Mouse (Mus musculus) forebrain, embryonic 12.5 days (tissue): ENCODE data around the gene Faf1. TPM values are rescaled to one million over a fixed set of nuclear protein-coding genes. Genes with fewer than 3 reads are reported as not detected.
A peak's percentile ranks its signal among the peaks of the same experiment; 100 is the strongest.
"Not testable (repeated sequence)": the region's sequence is repeated elsewhere in the genome, so short reads cannot be mapped to it uniquely, and the experiment has no call there.

Experiments used
- ATAC-seq: fragments of 200-750 bp; cut with Nextera tagmentation; 2 replicates; pipeline ENCODE4 v1.8.0; 2017; ENCODE audit warnings: moderate TSS enrichment; ENCODE audit not compliant: low FRiP score
- H3K27ac ChIP-seq: fragments of 300-500 bp; sonication (generic); 2 replicates; pipeline ENCODE4 v1.5.1; 2016; ENCODE audit warnings: mild to moderate bottlenecking
- H3K27me3 ChIP-seq: fragments of 300-500 bp; sonication (generic); 2 replicates; pipeline ENCODE4 v1.6.1; 2016; ENCODE audit warnings: mild to moderate bottlenecking
- H3K36me3 ChIP-seq: fragments of 300-500 bp; sonication (generic); replicated peaks from 2 replicates; pipeline ENCODE4 v1.6.1; 2016; ENCODE audit warnings: mild to moderate bottlenecking
- H3K4me1 ChIP-seq: fragments of 300-500 bp; sonication (generic); 2 replicates; pipeline ENCODE4 v1.6.1; 2016
- H3K4me2 ChIP-seq: fragments of 300-500 bp; sonication (generic); 2 replicates; pipeline ENCODE4 v1.6.1; 2016; ENCODE audit warnings: mild to moderate bottlenecking, moderate library complexity
- H3K4me3 ChIP-seq: fragments of 300-500 bp; sonication (generic); replicated peaks from 2 replicates; pipeline ENCODE4 v1.5.1; 2016; ENCODE audit warnings: mild to moderate bottlenecking
- H3K9ac ChIP-seq: fragments of 300-500 bp; sonication (generic); 2 replicates; pipeline ENCODE4 v1.6.1; 2016; ENCODE audit warnings: mild to moderate bottlenecking
- H3K9me3 ChIP-seq: fragments of 300-500 bp; sonication (generic); 2 replicates; pipeline ENCODE4 v1.6.1; 2016
- WGBS: fragments of 180-500 bp; shearing (Covaris S2); methylation state at CpG from one replicate; pipeline ENCODE4 v1.1.7; 2016; 5-methylcytosine and 5-hydroxymethylcytosine counted together
- polyA plus RNA-seq: library from polyadenylated mRNA; unstranded; fragments of >200 nt; fragmentation: Nextera tagmentation; extraction: Ambion mirVana; gene quantifications from 2 replicates; pipeline ENCODE4 v1.2.1, GENCODE M21; 2016

The Faf1 gene
- polyA plus RNA-seq, 1 experiment from 2014 or later, result 43.2 TPM

- peak overlapping the region; percentile 96 for H3K4me2 ChIP-seq
- H3K9me3 ChIP-seq, result no peaks in the 10 kb centered on the region
- peaks cover 12% of the 10 kb centered on the region for H3K27me3 ChIP-seq
- no peak for ATAC-seq
- H3K36me3 ChIP-seq, result no peaks in the 10 kb centered on the region
- 58% methylated on average over 2 of the region's 2 CpGs for WGBS
- peaks cover 21% of the 10 kb centered on the region for H3K4me1 ChIP-seq
- H3K9ac ChIP-seq, result peak overlapping the region; percentile 84; the same call in 1 of the 2 replicates
- peak overlapping the region; percentile 78; the same call in 1 of the 2 replicates for H3K4me3 ChIP-seq
- no peak overlapping the region for H3K27ac ChIP-seq
Observed at GRCm38 (mm10) chr4:109667518-109667917, 8.9 kb upstream of the Faf1 start.

GRCm38 (mm10) chr4:109670213-109670612, 6.2 kb upstream of the Faf1 start:
- H3K4me2 ChIP-seq, result no peak overlapping the region
- 74% methylated on average over 2 of the region's 2 CpGs for WGBS
- no peaks in the 10 kb centered on the region for H3K27me3 ChIP-seq
- ATAC-seq, result no peak
- peaks cover 16% of the 10 kb centered on the region for H3K4me1 ChIP-seq
- H3K4me3 ChIP-seq, result no peak overlapping the region
- no peak overlapping the region for H3K9ac ChIP-seq
- no peaks in the 10 kb centered on the region for H3K36me3 ChIP-seq
- no peak overlapping the region for H3K27ac ChIP-seq
- no peaks in the 10 kb centered on the region for H3K9me3 ChIP-seq

GRCm38 (mm10) chr4:109671941-109672340, 4.4 kb upstream of the Faf1 start:
- Histone ChIP-seq H3K9me3 (no peaks in the 10 kb centered on the region), H3K27me3 (no peaks in the 10 kb centered on the region), H3K36me3 (no peaks in the 10 kb centered on the region), H3K4me3 (no peak overlapping the region), H3K4me1 (peaks cover 2% of the 10 kb centered on the region; the same call in 1 of the 2 replicates), H3K27ac (no peak overlapping the region), H3K9ac (no peak overlapping the region), H3K4me2 (no peak overlapping the region)
- 80% methylated on average over 1 of the region's 1 CpGs for WGBS
- ATAC-seq, result no peak

GRCm38 (mm10) chr4:109674097-109674496, 2.3 kb upstream of the Faf1 start:
- H3K4me2 ChIP-seq, result no peak overlapping the region
- H3K36me3 ChIP-seq, result no peaks in the 10 kb centered on the region
- no peaks in the 10 kb centered on the region for H3K9me3 ChIP-seq
- H3K9ac ChIP-seq, result no peak overlapping the region
- WGBS, result 76% methylated on average over 2 of the region's 2 CpGs
- no peak overlapping the region for H3K27ac ChIP-seq
- no peaks in the 10 kb centered on the region for H3K27me3 ChIP-seq
- H3K4me3 ChIP-seq, result no peak overlapping the region
- ATAC-seq, result no peak
- H3K4me1 ChIP-seq, result peaks cover 6% of the 10 kb centered on the region

GRCm38 (mm10) chr4:109677221-109677620, 833 bp downstream of the Faf1 start:
- 0% methylated on average over 3 of the region's 3 CpGs for WGBS
- ATAC-seq, result peak; percentile 10
- no peaks in the 10 kb centered on the region for H3K36me3 ChIP-seq

GRCm38 (mm10) chr4:109683561-109683960, 7.2 kb downstream of the Faf1 start:
- no peaks in the 10 kb centered on the region for H3K4me1 ChIP-seq
- H3K4me3 ChIP-seq, result no peak overlapping the region
- H3K27ac ChIP-seq, result no peak overlapping the region
- no peaks in the 10 kb centered on the region for H3K27me3 ChIP-seq
- ATAC-seq, result no peak
- H3K36me3 ChIP-seq, result 0 out of 2 replicates have a peak, but pooled peaks cover 3% of the 10 kb centered on the region
- H3K4me2 ChIP-seq, result no peak overlapping the region
- 74% methylated on average over 2 of the region's 2 CpGs for WGBS
- no peaks in the 10 kb centered on the region for H3K9me3 ChIP-seq
- H3K9ac ChIP-seq, result no peak overlapping the region

More at GRCm38 (mm10) chr4:109677221-109677620, 833 bp downstream of the Faf1 start:
- peak overlapping the region; percentile 93 for H3K4me3 ChIP-seq
- peak overlapping the region; percentile 87 for H3K9ac ChIP-seq
- peak overlapping the region; percentile 98 for H3K27ac ChIP-seq
- no peaks in the 10 kb centered on the region for H3K27me3 ChIP-seq
- H3K4me2 ChIP-seq, result peak overlapping the region; percentile 74
- H3K4me1 ChIP-seq, result peaks cover 6% of the 10 kb centered on the region
- H3K9me3 ChIP-seq, result no peaks in the 10 kb centered on the region

- Histone ChIP-seq H3K36me3 (0 out of 2 replicates have a peak, but pooled peaks cover 3% of the 10 kb centered on the region), H3K4me3 (no peak overlapping the region), H3K4me1 (no peaks in the 10 kb centered on the region), H3K27me3 (no peaks in the 10 kb centered on the region), H3K4me2 (no peak overlapping the region), H3K9ac (no peak overlapping the region), H3K27ac (no peak overlapping the region), H3K9me3 (peaks cover 9% of the 10 kb centered on the region; the same call in 1 of the 2 replicates)
- ATAC-seq, result no peak
Observed at GRCm38 (mm10) chr4:109692674-109693073, 16.3 kb downstream of the Faf1 start.

- H3K36me3 ChIP-seq, ATAC-seq: not testable (repeated sequence)
Observed at GRCm38 (mm10) chr4:109700727-109701126, 24.3 kb downstream of the Faf1 start.

GRCm38 (mm10) chr4:109703568-109703967, 27.2 kb downstream of the Faf1 start:
- Histone ChIP-seq H3K4me3 (no peak overlapping the region), H3K9ac (no peak overlapping the region), H3K9me3 (no peaks in the 10 kb centered on the region), H3K27ac (no peak overlapping the region), H3K4me2 (no peak overlapping the region), H3K36me3 (no peaks in the 10 kb centered on the region), H3K4me1 (no peaks in the 10 kb centered on the region), H3K27me3 (no peaks in the 10 kb centered on the region)
- ATAC-seq, result no peak

More at GRCm38 (mm10) chr4:109700727-109701126, 24.3 kb downstream of the Faf1 start:
- not testable (repeated sequence) for H3K4me3 ChIP-seq, H3K9ac ChIP-seq, H3K27me3 ChIP-seq, H3K27ac ChIP-seq, H3K4me2 ChIP-seq, H3K9me3 ChIP-seq, H3K4me1 ChIP-seq
- 97% methylated on average over 3 of the region's 3 CpGs for WGBS

- H3K9ac ChIP-seq, result no peak overlapping the region
- H3K4me1 ChIP-seq, result no peaks in the 10 kb centered on the region
- no peak overlapping the region for H3K27ac ChIP-seq
- no peak for ATAC-seq
- no peak overlapping the region for H3K4me3 ChIP-seq
- 92% methylated on average over 2 of the region's 2 CpGs for WGBS
- H3K4me2 ChIP-seq, result no peak overlapping the region
- no peaks in the 10 kb centered on the region for H3K36me3 ChIP-seq
- no peaks in the 10 kb centered on the region for H3K9me3 ChIP-seq
- H3K27me3 ChIP-seq, result no peaks in the 10 kb centered on the region
Observed at GRCm38 (mm10) chr4:109705349-109705748, 29.0 kb downstream of the Faf1 start.

- Histone ChIP-seq H3K9ac (no peak overlapping the region), H3K27me3 (no peaks in the 10 kb centered on the region), H3K4me3 (no peak overlapping the region), H3K4me1 (no peaks in the 10 kb centered on the region), H3K4me2 (no peak overlapping the region), H3K36me3 (no peaks in the 10 kb centered on the region), H3K27ac (no peak overlapping the region), H3K9me3 (no peaks in the 10 kb centered on the region)
- WGBS, result 95% methylated on average over 5 of the region's 5 CpGs
- ATAC-seq, result no peak
Observed at GRCm38 (mm10) chr4:109719281-109719680, 42.9 kb downstream of the Faf1 start.

GRCm38 (mm10) chr4:109729281-109729680, 52.9 kb downstream of the Faf1 start:
- ATAC-seq, result no peak
- 10% methylated on average over 2 of the region's 2 CpGs for WGBS
- no peaks in the 10 kb centered on the region for H3K27me3 ChIP-seq

GRCm38 (mm10) chr4:109735754-109736153, 59.4 kb downstream of the Faf1 start:
- Histone ChIP-seq H3K4me1 (0 out of 2 replicates have a peak, but pooled peaks cover 3% of the 10 kb centered on the region), H3K27ac (no peak overlapping the region), H3K27me3 (no peaks in the 10 kb centered on the region), H3K4me2 (no peak overlapping the region), H3K4me3 (no peak overlapping the region), H3K36me3 (no peaks in the 10 kb centered on the region), H3K9ac (no peak overlapping the region), H3K9me3 (no peaks in the 10 kb centered on the region)
- no peak for ATAC-seq
- WGBS, result 63% methylated on average over 1 of the region's 1 CpGs

More at GRCm38 (mm10) chr4:109729281-109729680, 52.9 kb downstream of the Faf1 start:
- no peaks in the 10 kb centered on the region for H3K36me3 ChIP-seq
- no peak overlapping the region for H3K9ac ChIP-seq
- no peak overlapping the region for H3K4me2 ChIP-seq
- no peaks in the 10 kb centered on the region for H3K4me1 ChIP-seq
- no peaks in the 10 kb centered on the region for H3K9me3 ChIP-seq
- no peak overlapping the region for H3K27ac ChIP-seq
- no peak overlapping the region for H3K4me3 ChIP-seq
